9 mouse cellular contexts compared by ENCODE assay signal in the genomic region with DNA sequence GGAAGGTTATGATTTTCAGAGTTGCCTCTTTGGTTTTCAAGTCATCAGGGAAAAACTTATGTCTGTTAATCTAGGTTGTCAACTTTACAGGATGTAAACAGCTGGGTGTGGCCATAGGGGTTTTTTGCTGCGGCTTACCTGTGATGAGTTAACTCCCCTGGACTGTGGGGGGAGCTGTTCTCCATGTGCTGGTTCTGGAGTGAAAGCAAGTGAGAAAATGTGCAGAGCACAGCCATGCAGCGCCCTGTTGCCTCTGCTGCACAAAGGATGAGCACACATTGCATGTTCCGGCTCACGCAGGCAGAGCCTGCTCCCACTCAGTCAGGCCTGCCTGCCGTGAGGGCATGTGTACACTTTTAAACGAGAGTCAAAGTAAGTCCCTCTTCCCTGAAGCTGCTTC.
A peak's percentile ranks its signal among the peaks of the same experiment; 100 is the strongest.
DNase-seq lines count a peak whose midpoint lies in the region; ATAC-seq and TF ChIP-seq lines count a peak whose summit lies in the region.
"Had no signal": no experiment of that assay in that cellular context is flagged by ENCODE, and none has a peak within 500 bp of the region (broad histone marks: within the 10 kb centered on the region; RNA-seq: fewer than 3 reads in every experiment).

No protein-coding gene starts in this region.

- H3K4me3 ChIP-seq in layer of hippocampus, adult 2 months: no peak overlapping the region
- no peak overlapping the region for H3K4me3 ChIP-seq in hindbrain, embryonic 13.5 days
- H3K4me3 ChIP-seq: limb, embryonic 12.5 days had no signal

- ATAC-seq in megakaryocyte, adult 5-6 weeks (ENCODE audit: poor library complexity, severe bottlenecking): peak; percentile 30; the same call in 1 of the 2 replicates
- no peak for ATAC-seq in hindbrain, embryonic 13.5 days (ENCODE audit: low FRiP score)

- no peaks in the 10 kb centered on the region for H3K27me3 ChIP-seq in hindbrain, embryonic 13.5 days
- H3K27me3 ChIP-seq: limb, embryonic 12.5 days had no signal

- no peak for DNase-seq in layer of hippocampus, adult 2 months (ENCODE audit: low spot score in 2 of 2)
- DNase-seq in layer of hippocampus, postnatal 25 days (ENCODE audit: extremely low spot score in 1 of 2, low spot score in 1 of 2): no peak
- peak; percentile 23 for DNase-seq in ES-CJ7 (ENCODE audit: low read depth, low spot score)
- peak; percentile 22 for DNase-seq in cerebellum, adult 8-10 months
- DNase-seq in layer of hippocampus, postnatal 10 days (ENCODE audit: low spot score in 2 of 2): no peak
- no peak for DNase-seq in adrenal gland, adult 8-10 months

- H3K36me3 ChIP-seq in hindbrain, embryonic 13.5 days: peaks cover 5% of the 10 kb centered on the region
- H3K36me3 ChIP-seq: limb, embryonic 12.5 days had no signal

- H3K4me2 ChIP-seq in hindbrain, embryonic 13.5 days: no peak overlapping the region
- H3K4me2 ChIP-seq: limb, embryonic 12.5 days had no signal

- H3K27ac ChIP-seq in layer of hippocampus, adult 2 months: no peak overlapping the region
- no peak overlapping the region for H3K27ac ChIP-seq in hindbrain, embryonic 13.5 days
- H3K27ac ChIP-seq: limb, embryonic 12.5 days had no signal

- no peaks in the 10 kb centered on the region for H3K4me1 ChIP-seq in hindbrain, embryonic 13.5 days (replicated peaks)
- H3K4me1 ChIP-seq: limb, embryonic 12.5 days had no signal

- peak; percentile 68 for TF ChIP-seq CTCF in layer of hippocampus, adult 2 months (conservative IDR thresholded peaks at IDR 0.05)

- H3K9ac ChIP-seq in hindbrain, embryonic 13.5 days: no peak overlapping the region
- H3K9ac ChIP-seq: limb, embryonic 12.5 days had no signal

- no peaks in the 10 kb centered on the region for H3K9me3 ChIP-seq in hindbrain, embryonic 13.5 days
- H3K9me3 ChIP-seq: limb, embryonic 12.5 days had no signal

- WGBS in hindbrain, embryonic 13.5 days: 64% methylated on average over 6 of the region's 6 CpGs

Comparison
In these comparisons a context has a peak if more than half of its experiments do, and no peak if none do; other contexts are left out.
1. DNase-seq: peak in ES-CJ7 (single experiment) and cerebellum, adult 8-10 months (single experiment); none in layer of hippocampus, adult 2 months (0 of 2), layer of hippocampus, postnatal 25 days (0 of 2), layer of hippocampus, postnatal 10 days (0 of 2) and adrenal gland, adult 8-10 months (single experiment).